Mouse (Mus musculus): ENCODE measurements around the gene Erbb2.

Erbb2 gene

GRCm38 (mm10) chr11:98481231-98481630 is 69.0 kb downstream of the Erbb2 start:
- no peak for DNase-seq (ENCODE audit: low read depth, low spot score)

DNA sequence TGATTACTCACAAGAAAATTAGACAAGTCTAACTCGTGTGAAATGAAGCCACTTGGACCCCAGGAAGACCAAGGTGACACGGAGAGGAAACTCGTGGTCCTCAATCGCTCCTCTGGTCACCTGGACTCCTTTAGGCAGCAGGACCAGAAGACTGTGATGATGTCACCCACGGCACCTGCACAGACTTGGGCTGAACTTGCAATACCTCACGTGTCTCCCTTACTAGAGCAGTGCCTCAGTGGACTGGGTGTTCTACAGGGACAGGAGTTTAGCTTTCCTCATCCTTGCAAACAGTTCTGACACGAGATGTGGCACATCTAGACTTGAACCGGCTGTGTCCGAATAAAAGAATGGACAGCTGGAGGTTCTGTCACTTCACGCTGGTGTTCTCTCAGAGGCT is 69.8 kb downstream of the Erbb2 start:
- DNase-seq (ENCODE audit: low read depth, low spot score), result no peak

DNA sequence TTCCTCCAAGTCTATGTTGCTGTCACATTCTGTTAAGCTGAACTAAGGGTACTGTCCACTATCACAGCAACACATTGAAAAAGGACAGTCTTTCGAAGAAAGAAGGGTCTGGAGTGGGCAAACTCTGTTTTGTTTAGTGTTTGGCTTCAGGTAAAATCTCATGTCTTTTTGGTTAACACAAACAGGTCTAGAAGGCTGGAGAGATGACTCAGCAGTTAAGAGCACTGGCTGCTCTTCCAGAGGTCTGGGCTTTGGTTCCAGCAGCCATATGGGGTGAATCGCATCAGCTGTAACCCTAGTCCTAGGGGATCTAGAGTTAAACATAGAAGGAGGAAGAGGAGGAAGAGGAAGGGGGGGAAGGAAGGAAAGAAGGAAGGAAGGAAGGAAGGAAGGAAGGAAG is 73.5 kb downstream of the Erbb2 start:
- DNase-seq (ENCODE audit: low read depth, low spot score), result no peak

All from R1 (cell line).